ENCODE assay signal across 29 mouse cellular contexts in genomic region chrX:93931694-93932093, GRCm38 (mm10). TPM values are rescaled to one million over a fixed set of nuclear protein-coding genes. Genes with fewer than 3 reads are reported as not detected.
DNase-seq lines count a peak whose midpoint lies in the region; ATAC-seq and TF ChIP-seq lines count a peak whose summit lies in the region.
"Had no signal": no experiment of that assay in that cellular context is flagged by ENCODE, and none has a peak within 500 bp of the region (broad histone marks: within the 10 kb centered on the region; RNA-seq: fewer than 3 reads in every experiment).

No protein-coding gene starts in this region.

- H3K27me3 ChIP-seq in intestine, embryonic 15.5 days (replicated peaks), result no peaks in the 10 kb centered on the region
- H3K27me3 ChIP-seq in intestine, postnatal 0 days (replicated peaks; ENCODE audit: control insufficient read depth, insufficient read depth, low read length), result no peaks in the 10 kb centered on the region

- H3K4me2 ChIP-seq in intestine, embryonic 15.5 days (replicated peaks), result no peak overlapping the region
- no peak overlapping the region for H3K4me2 ChIP-seq in intestine, postnatal 0 days (replicated peaks; ENCODE audit: low read depth)
- H3K4me2 ChIP-seq: embryonic facial prominence, embryonic 13.5 days; embryonic facial prominence, embryonic 15.5 days; forebrain, embryonic 12.5 days had no signal

- ATAC-seq in intestine, embryonic 15.5 days, result peak; percentile 52
- peak; percentile 26; the same call in 1 of the 2 replicates for ATAC-seq in intestine, postnatal 0 days
- no peak for ATAC-seq in cerebellum, adult (ENCODE audit: insufficient number of reproducible peaks, low FRiP score, low TSS enrichment)
- ATAC-seq: activated CD4-positive, CD25-positive, alpha-beta regulatory T cell, adult 4 months; forebrain, embryonic 14.5 days; forebrain, embryonic 16.5 days; Patski had no signal

- WGBS in intestine, embryonic 15.5 days, result 76% methylated on average over 3 of the region's 3 CpGs
- 69% methylated on average over 3 of the region's 3 CpGs for WGBS in intestine, postnatal 0 days

- TF ChIP-seq CTCF in intestine, postnatal 0 days (IDR thresholded peaks at IDR 0.05; ENCODE audit: low read depth), result no peak

- no peak overlapping the region for H3K27ac ChIP-seq in intestine, embryonic 15.5 days
- H3K27ac ChIP-seq in intestine, postnatal 0 days (ENCODE audit: low read depth, low read length), result no peak overlapping the region
- H3K27ac ChIP-seq: embryonic facial prominence, embryonic 13.5 days; embryonic facial prominence, embryonic 15.5 days; forebrain, embryonic 10.5 days; forebrain, embryonic 12.5 days had no signal

- H3K36me3 ChIP-seq in intestine, embryonic 15.5 days, result no peaks in the 10 kb centered on the region
- H3K36me3 ChIP-seq in intestine, postnatal 0 days (ENCODE audit: control insufficient read depth, insufficient read depth), result no peaks in the 10 kb centered on the region
- H3K36me3 ChIP-seq: embryonic facial prominence, embryonic 13.5 days; embryonic facial prominence, embryonic 15.5 days; forebrain, embryonic 10.5 days; forebrain, embryonic 12.5 days; G1E had no signal

- H3K4me3 ChIP-seq in intestine, embryonic 15.5 days (replicated peaks), result no peak overlapping the region
- H3K4me3 ChIP-seq in intestine, postnatal 0 days (ENCODE audit: low read depth, low read length), result no peak overlapping the region
- H3K4me3 ChIP-seq: embryonic facial prominence, embryonic 13.5 days; embryonic facial prominence, embryonic 15.5 days; erythroblast, embryonic 14.5 days; forebrain, embryonic 10.5 days; forebrain, embryonic 12.5 days had no signal

- H3K9me3 ChIP-seq in intestine, embryonic 15.5 days, result no peaks in the 10 kb centered on the region
- H3K9me3 ChIP-seq in intestine, postnatal 0 days (ENCODE audit: control insufficient read depth), result no peaks in the 10 kb centered on the region
- H3K9me3 ChIP-seq: embryonic facial prominence, embryonic 13.5 days; embryonic facial prominence, embryonic 15.5 days; forebrain, embryonic 10.5 days; forebrain, embryonic 12.5 days; G1E had no signal

- DNase-seq in A20 (ENCODE audit: low read depth, low spot score), result peak; percentile 53
- no peak for DNase-seq in right cerebral cortex, postnatal 14 days
- no peak for DNase-seq in gastrocnemius, postnatal 10 days
- DNase-seq: adrenal gland, adult 8-10 months; adrenal gland, postnatal 14 days; adrenal gland, postnatal 36 days; cerebellum, adult 11 months; cerebellum, adult 18-20 months; cerebellum, adult 8-10 months; cerebellum, adult 9-11 months; cerebellum, postnatal 14 days; cerebellum, postnatal 36 days; embryo, embryonic 11 days had no signal

- no peaks in the 10 kb centered on the region for H3K4me1 ChIP-seq in intestine, embryonic 15.5 days (replicated peaks)
- no peaks in the 10 kb centered on the region for H3K4me1 ChIP-seq in intestine, postnatal 0 days (replicated peaks; ENCODE audit: control insufficient read depth, insufficient read depth, low read length)
- H3K4me1 ChIP-seq: embryonic facial prominence, embryonic 13.5 days; embryonic facial prominence, embryonic 15.5 days; forebrain, embryonic 10.5 days; forebrain, embryonic 12.5 days had no signal

- no peak overlapping the region for H3K9ac ChIP-seq in intestine, embryonic 15.5 days
- H3K9ac ChIP-seq in intestine, postnatal 0 days (ENCODE audit: low read depth, low read length), result no peak overlapping the region
- H3K9ac ChIP-seq: embryonic facial prominence, embryonic 13.5 days; embryonic facial prominence, embryonic 15.5 days; forebrain, embryonic 12.5 days had no signal

RNA-seq across cellular contexts. Expression of gene AU015836, which starts 36.8 kb away (rescaled TPM):
- polyA plus RNA-seq in intestine, embryonic 15.5 days (2015; fragmentation: Nextera tagmentation; extraction: Ambion mirVana), result 0.36 and 0.42 TPM in 2 replicates
- 0.18 and 0.30 TPM in 2 replicates for polyA plus RNA-seq in intestine, postnatal 0 days (2015; fragmentation: Nextera tagmentation; extraction: Ambion mirVana)
- total RNA-seq in gastrocnemius, postnatal 10 days (2021), result not detected
- total RNA-seq: adrenal gland, adult 18-20 months; adrenal gland, adult 8-10 months; adrenal gland, postnatal 14 days; adrenal gland, postnatal 36 days; common myeloid progenitor, adult 5-6 weeks; G1E had no signal
- polyA plus RNA-seq: activated CD4-positive, CD25-positive, alpha-beta regulatory T cell, adult 4 months; C2C12; embryonic facial prominence, embryonic 13.5 days; embryonic facial prominence, embryonic 15.5 days; erythroblast, embryonic 14.5 days; forebrain, embryonic 10.5 days; forebrain, embryonic 12.5 days; forebrain, embryonic 14.5 days; forebrain, embryonic 16.5 days; G1E; Patski had no signal
